In genomic region chr3:109340274-109341070, GRCm38 (mm10) we compare ENCODE assay signal across 9 mouse cellular contexts. TPM values are rescaled to one million over a fixed set of nuclear protein-coding genes. Genes with fewer than 3 reads are reported as not detected.
DNase-seq lines count a peak whose midpoint lies in the region; ATAC-seq and TF ChIP-seq lines count a peak whose summit lies in the region.
"Had no signal": no experiment of that assay in that cellular context is flagged by ENCODE, and none has a peak within 500 bp of the region (broad histone marks: within the 10 kb centered on the region; RNA-seq: fewer than 3 reads in every experiment).

Vav3 (plus strand) TSS chr3:109340653.

- H3K27ac ChIP-seq in cerebellum, adult 2 months (ENCODE audit: insufficient read depth, low read length) = peak within 1 kb of the TSS; percentile 47; the same call in 1 of the 2 replicates
- no peak within 1 kb of the TSS for H3K27ac ChIP-seq in embryonic fibroblast, embryonic 13.5 days (ENCODE audit: insufficient read depth, low read length)
- peak within 1 kb of the TSS; percentile 90 for H3K27ac ChIP-seq in heart, embryonic 13.5 days (replicated peaks)
- H3K27ac ChIP-seq in kidney, postnatal 0 days = peak within 1 kb of the TSS; percentile 80
- H3K27ac ChIP-seq in liver, embryonic 15.5 days (replicated peaks) = peak within 1 kb of the TSS; percentile 71
- H3K27ac ChIP-seq in stomach, embryonic 14.5 days (ENCODE audit: low read length) = peak within 1 kb of the TSS; percentile 66

- peak; percentile 23 to 29 for DNase-seq in cerebellum, adult 2 months
- DNase-seq in cerebellum, adult 11 months = no peak
- DNase-seq in kidney, postnatal 0 days (ENCODE audit: low spot score) = peak; percentile 54
- DNase-seq in neural tube, embryonic 10.5 days (ENCODE audit: extremely low spot score, low spot score) = peak; percentile 77

- under 1% methylated on average over 92 of the region's 92 CpGs for WGBS in cerebellum, adult 2 months
- under 1% methylated on average over 87 of the region's 92 CpGs for WGBS in heart, embryonic 13.5 days
- under 1% methylated on average over 87 of the region's 92 CpGs for WGBS in kidney, postnatal 0 days
- under 1% methylated on average over 89 of the region's 92 CpGs for WGBS in liver, embryonic 15.5 days (ENCODE audit: insufficient replicate concordance)
- under 1% methylated on average over 68 of the region's 92 CpGs for WGBS in stomach, embryonic 14.5 days

- H3K9ac ChIP-seq in heart, embryonic 13.5 days = peak within 1 kb of the TSS; percentile 89
- H3K9ac ChIP-seq in kidney, postnatal 0 days (ENCODE audit: low read depth, low read length) = peak within 1 kb of the TSS; percentile 58
- peak within 1 kb of the TSS; percentile 35 for H3K9ac ChIP-seq in liver, embryonic 15.5 days
- peak within 1 kb of the TSS; percentile 50 for H3K9ac ChIP-seq in stomach, embryonic 14.5 days (replicated peaks; ENCODE audit: low read depth, low read length)

- H3K4me2 ChIP-seq in heart, embryonic 13.5 days = peak within 1 kb of the TSS; percentile 94
- peak within 1 kb of the TSS; percentile 99 for H3K4me2 ChIP-seq in kidney, postnatal 0 days (ENCODE audit: low read length)
- peak within 1 kb of the TSS; percentile 75 for H3K4me2 ChIP-seq in liver, embryonic 15.5 days
- H3K4me2 ChIP-seq in stomach, embryonic 14.5 days (replicated peaks; ENCODE audit: low read depth, low read length) = peak within 1 kb of the TSS; percentile 94

- no peaks in the 10 kb centered on the region; the same call in 1 of the 2 replicates for H3K27me3 ChIP-seq in cerebellum, adult 2 months (ENCODE audit: control insufficient read depth, insufficient read depth, low read length)
- no peaks in the 10 kb centered on the region for H3K27me3 ChIP-seq in heart, embryonic 13.5 days (replicated peaks)
- H3K27me3 ChIP-seq in kidney, postnatal 0 days (ENCODE audit: insufficient read depth, low read length) = no peaks in the 10 kb centered on the region; the same call in 1 of the 2 replicates
- peaks cover 44% of the 10 kb centered on the region for H3K27me3 ChIP-seq in liver, embryonic 15.5 days
- H3K27me3 ChIP-seq in stomach, embryonic 14.5 days (ENCODE audit: control insufficient read depth, insufficient read depth, low read length) = 0 out of 2 replicates have a peak, but pooled peaks cover 5% of the 10 kb centered on the region
- H3K27me3 ChIP-seq: CH12.LX had no signal

- TF ChIP-seq POLR2A in cerebellum, adult 2 months (IDR thresholded peaks at IDR 0.05; ENCODE audit: borderline replicate concordance, insufficient read depth, low read length) = no peak
- no peak; the same call in 1 of the 2 replicates for TF ChIP-seq POLR2A in embryonic fibroblast, embryonic 13.5 days (IDR thresholded peaks at IDR 0.05; ENCODE audit: low read depth, low read length)

- H3K9me3 ChIP-seq in heart, embryonic 13.5 days = no peaks in the 10 kb centered on the region
- no peaks in the 10 kb centered on the region for H3K9me3 ChIP-seq in kidney, postnatal 0 days (replicated peaks; ENCODE audit: low read length)
- no peaks in the 10 kb centered on the region for H3K9me3 ChIP-seq in liver, embryonic 15.5 days (replicated peaks)
- no peaks in the 10 kb centered on the region for H3K9me3 ChIP-seq in stomach, embryonic 14.5 days (ENCODE audit: control insufficient read depth, low read depth, low read length)

- H3K4me1 ChIP-seq in cerebellum, adult 2 months (ENCODE audit: control insufficient read depth, insufficient read depth, low read length) = peaks cover 3% of the 10 kb centered on the region; the same call in 1 of the 2 replicates
- no peaks in the 10 kb centered on the region for H3K4me1 ChIP-seq in embryonic fibroblast, embryonic 13.5 days (ENCODE audit: control insufficient read depth, insufficient read depth, low read length)
- peaks cover 16% of the 10 kb centered on the region for H3K4me1 ChIP-seq in heart, embryonic 13.5 days
- H3K4me1 ChIP-seq in kidney, postnatal 0 days (replicated peaks; ENCODE audit: insufficient read depth, low read length) = no peaks in the 10 kb centered on the region; the same call in 1 of the 2 replicates
- H3K4me1 ChIP-seq in liver, embryonic 15.5 days (replicated peaks) = peaks cover 13% of the 10 kb centered on the region
- H3K4me1 ChIP-seq in stomach, embryonic 14.5 days (ENCODE audit: control insufficient read depth, insufficient read depth, low read length) = 0 out of 2 replicates have a peak, but pooled peaks cover 3% of the 10 kb centered on the region

- ATAC-seq in heart, embryonic 13.5 days (ENCODE audit: extremely low read depth, insufficient number of reproducible peaks, low FRiP score, low TSS enrichment) = peak; percentile 69; the same call in 1 of the 2 replicates
- peak; percentile 85 for ATAC-seq in kidney, postnatal 0 days (replicated peaks; ENCODE audit: low FRiP score, low read depth)
- peak; percentile 71 for ATAC-seq in liver, embryonic 15.5 days (ENCODE audit: insufficient read depth)
- ATAC-seq in stomach, embryonic 14.5 days (ENCODE audit: insufficient number of reproducible peaks, insufficient read depth, low FRiP score, low read depth) = peak; percentile 86

- TF ChIP-seq CTCF in cerebellum, adult 2 months (IDR thresholded peaks at IDR 0.05; ENCODE audit: borderline replicate concordance, insufficient read depth, low read depth, low read length) = no peak
- TF ChIP-seq CTCF in embryonic fibroblast, embryonic 13.5 days (IDR thresholded peaks at IDR 0.05; ENCODE audit: borderline replicate concordance, insufficient read depth, low read length) = no peak
- TF ChIP-seq CTCF in kidney, postnatal 0 days (IDR thresholded peaks at IDR 0.05; ENCODE audit: low read depth) = no peak

- H3K36me3 ChIP-seq in heart, embryonic 13.5 days = no peaks in the 10 kb centered on the region
- H3K36me3 ChIP-seq in kidney, postnatal 0 days (ENCODE audit: insufficient read depth, low read length) = no peaks in the 10 kb centered on the region
- H3K36me3 ChIP-seq in liver, embryonic 15.5 days (replicated peaks) = no peaks in the 10 kb centered on the region
- H3K36me3 ChIP-seq in stomach, embryonic 14.5 days (ENCODE audit: control insufficient read depth, insufficient read depth, low read length) = no peaks in the 10 kb centered on the region

- peak within 1 kb of the TSS; percentile 47 for H3K4me3 ChIP-seq in cerebellum, adult 2 months (replicated peaks; ENCODE audit: insufficient read depth, low read depth, low read length)
- H3K4me3 ChIP-seq in embryonic fibroblast, embryonic 13.5 days (ENCODE audit: insufficient read depth, low read length) = peak within 1 kb of the TSS; percentile 81
- peak within 1 kb of the TSS; percentile 84 for H3K4me3 ChIP-seq in heart, embryonic 13.5 days
- peak within 1 kb of the TSS; percentile 74 for H3K4me3 ChIP-seq in kidney, postnatal 0 days (replicated peaks; ENCODE audit: low read depth, low read length)
- peak within 1 kb of the TSS; percentile 58 for H3K4me3 ChIP-seq in liver, embryonic 15.5 days (replicated peaks)
- peak within 1 kb of the TSS; percentile 63 for H3K4me3 ChIP-seq in stomach, embryonic 14.5 days (ENCODE audit: low read depth, low read length)

RNA-seq across cellular contexts. Expression of gene Vav3, which starts in this region (rescaled TPM):
- 8.8 TPM in 2 replicates for polyA plus RNA-seq in cerebellum, adult 2 months (2012; rRNA removed)
- 0.94 and 2.6 TPM in 2 replicates for polyA plus RNA-seq in embryonic fibroblast, embryonic 13.5 days (2011; ENCODE audit: insufficient read length, low read depth, missing spikeins)
- 7.4 and 7.5 TPM in 2 replicates for polyA plus RNA-seq in heart, embryonic 13.5 days (2015; fragmentation: Nextera tagmentation; extraction: Ambion mirVana)
- 28.0 and 28.3 TPM in 2 replicates for polyA plus RNA-seq in kidney, postnatal 0 days (2015; fragmentation: Nextera tagmentation; extraction: Ambion mirVana)
- 3.4 and 3.6 TPM in 2 replicates for polyA plus RNA-seq in liver, embryonic 15.5 days (2015; fragmentation: Nextera tagmentation; extraction: Ambion mirVana)
- polyA plus RNA-seq in stomach, embryonic 14.5 days (2014; fragmentation: Nextera tagmentation; extraction: Ambion mirVana) = 16.3 and 18.4 TPM in 2 replicates

Comparison
In these comparisons a context has a peak if more than half of its experiments do, and no peak if none do; other contexts are left out.
1. H3K9ac ChIP-seq: peak in every context shown above with its lines; median percentile 89 in heart, embryonic 13.5 days; 58 in kidney, postnatal 0 days; 50 in stomach, embryonic 14.5 days; 35 in liver, embryonic 15.5 days.